Mouse (Mus musculus): ENCODE data around the gene Zp2. TPM values are rescaled to one million over a fixed set of nuclear protein-coding genes. Genes with fewer than 3 reads are reported as not detected.

Gene Zp2
- total and polyA plus RNA-seq, 3 experiments = 0.04 TPM; not detected in 2

GRCm38 (mm10) chr7:120142743-120143142, 2.3 kb downstream of the Zp2 start:
- Histone ChIP-seq H3K9ac (ENCODE audit: insufficient read depth, low read depth) (no peak overlapping the region), H3K27me3 (replicated peaks) (no peaks in the 10 kb centered on the region), H3K36me3 (replicated peaks in 1 of 2; ENCODE audit: control insufficient read depth in 1 of 2, insufficient read depth in 1 of 2, low read length in 1 of 2) (no peaks in the 10 kb centered on the region), H3K27ac (ENCODE audit: insufficient read depth, low read depth) (no peak overlapping the region), H3K4me3 (replicated peaks in 1 of 3; ENCODE audit: low read depth in 2 of 3, low read length in 2 of 3, poor library complexity in 1 of 3) (no peak overlapping the region), H3K79me2 (replicated peaks; ENCODE audit: control insufficient read depth, extremely low read depth, insufficient read depth, poor library complexity, severe bottlenecking) (no peaks in the 10 kb centered on the region), H3K4me1 (ENCODE audit: control insufficient read depth in 1 of 2, insufficient read depth in 2 of 2) (peaks cover 0 to 8% of the 10 kb centered on the region in 2 experiments; a peak in 1 of 4 replicates), H3K4me2 (ENCODE audit: insufficient read depth, low read depth, poor library complexity, severe bottlenecking) (no peak overlapping the region), H3K9me3 (replicated peaks; ENCODE audit: low read length) (no peaks in the 10 kb centered on the region)
- dilution Hi-C loops (cut with MboI; ENCODE audit: extremely low pct_ligation_motif_present, extremely low pct_unique_long_range_greater_than_20kb, low sequenced_read_pairs) = no loop called here
- in situ Hi-C loops (cut with MboI; ENCODE audit: low pct_ligation_motif_present, low pct_unique_long_range_greater_than_20kb, low sequenced_read_pairs) = no loop called here
- TF ChIP-seq IRF4 (IDR thresholded peaks at IDR 0.05; ENCODE audit: low read depth, low read length) (no peak), MAX (IDR thresholded peaks at IDR 0.05; ENCODE audit: low read length) (no peak), EP300 (IDR thresholded peaks at IDR 0.05; ENCODE audit: low read length) (no peak), RCOR1 (conservative IDR thresholded peaks at IDR 0.05; ENCODE audit: low read depth, low read length) (no peak), ETS1 (conservative IDR thresholded peaks at IDR 0.05; ENCODE audit: low read depth, low read length) (no peak), GABPA (IDR thresholded peaks at IDR 0.05; ENCODE audit: insufficient replicate concordance, low read depth, low read length) (no peak), TCF12 (IDR thresholded peaks at IDR 0.05; ENCODE audit: low read depth, low read length) (no peak), ZKSCAN1 (IDR thresholded peaks at IDR 0.05; ENCODE audit: borderline replicate concordance, low read depth, low read length) (no peak)
- no peak for DNase-seq (ENCODE audit: extremely low read depth)

- no peak for DNase-seq (ENCODE audit: extremely low read depth)
- no peak overlapping the region for H3K4me3 ChIP-seq (replicated peaks in 1 of 3; ENCODE audit: low read depth in 2 of 3, low read length in 2 of 3, poor library complexity in 1 of 3)
- no peaks in the 10 kb centered on the region for H3K36me3 ChIP-seq (replicated peaks in 1 of 2; ENCODE audit: control insufficient read depth in 1 of 2, insufficient read depth in 1 of 2, low read length in 1 of 2)
- H3K27me3 ChIP-seq (replicated peaks) = peaks cover 2% of the 10 kb centered on the region
- H3K27ac ChIP-seq (ENCODE audit: insufficient read depth, low read depth) = no peak overlapping the region
- no peak for TF ChIP-seq MAX (IDR thresholded peaks at IDR 0.05; ENCODE audit: low read length)
- no peak for TF ChIP-seq ZC3H11A (IDR thresholded peaks at IDR 0.05; ENCODE audit: low read depth, low read length)
- TF ChIP-seq POLR2A (IDR thresholded peaks at IDR 0.05; ENCODE audit: low read depth, low read length) = no peak
- no peak for TF ChIP-seq ETS1 (conservative IDR thresholded peaks at IDR 0.05; ENCODE audit: low read depth, low read length)
- no peak for TF ChIP-seq JUND (conservative IDR thresholded peaks at IDR 0.05; ENCODE audit: low read depth, low read length)
- no peak for TF ChIP-seq POLR2AphosphoS2 (IDR thresholded peaks at IDR 0.05; ENCODE audit: low read depth, low read length)
- TF ChIP-seq HCFC1 (IDR thresholded peaks at IDR 0.05; ENCODE audit: low read depth, low read length) = no peak
- no peak for TF ChIP-seq EP300 (IDR thresholded peaks at IDR 0.05; ENCODE audit: low read length)
- no peak for TF ChIP-seq UBTF (IDR thresholded peaks at IDR 0.05; ENCODE audit: low read depth, low read length)
- TF ChIP-seq ZKSCAN1 (IDR thresholded peaks at IDR 0.05; ENCODE audit: borderline replicate concordance, low read depth, low read length) = no peak
- no peak for TF ChIP-seq MXI1 (IDR thresholded peaks at IDR 0.05; ENCODE audit: low read depth, low read length)
- no peak for TF ChIP-seq CTCF (conservative IDR thresholded peaks at IDR 0.05 in 1 of 2, IDR thresholded peaks at IDR 0.05 in 1 of 2; ENCODE audit: low read depth in 2 of 2, low read length in 2 of 2)
- no peak for TF ChIP-seq RAD21 (IDR thresholded peaks at IDR 0.05; ENCODE audit: low read depth, low read length)
- no peak for TF ChIP-seq SIN3A (IDR thresholded peaks at IDR 0.05; ENCODE audit: low read length)
- no peak for TF ChIP-seq RCOR1 (conservative IDR thresholded peaks at IDR 0.05; ENCODE audit: low read depth, low read length)
- no peak for TF ChIP-seq CHD1 (IDR thresholded peaks at IDR 0.05; ENCODE audit: low read depth, low read length)
- TF ChIP-seq NELFE (IDR thresholded peaks at IDR 0.05; ENCODE audit: low read depth, low read length) = no peak
- in situ Hi-C loops (cut with MboI; ENCODE audit: low pct_ligation_motif_present, low pct_unique_long_range_greater_than_20kb, low sequenced_read_pairs) (loop anchor here (10.0 kb wide), 1 partner anchor 196 kb away; the partner anchor contains the start of gene Abca15), dilution Hi-C loops (cut with MboI; ENCODE audit: extremely low pct_ligation_motif_present, extremely low pct_unique_long_range_greater_than_20kb, low sequenced_read_pairs) (no loop called here)
- H3K4me2 ChIP-seq (ENCODE audit: insufficient read depth, low read depth, poor library complexity, severe bottlenecking) = no peak overlapping the region
- no peaks in the 10 kb centered on the region for H3K79me2 ChIP-seq (replicated peaks; ENCODE audit: control insufficient read depth, extremely low read depth, insufficient read depth, poor library complexity, severe bottlenecking)
- peaks cover 0 to 14% of the 10 kb centered on the region in 2 experiments; a peak in 2 of 4 replicates for H3K4me1 ChIP-seq (ENCODE audit: control insufficient read depth in 1 of 2, insufficient read depth in 2 of 2)
- H3K9me3 ChIP-seq (replicated peaks; ENCODE audit: low read length) = no peaks in the 10 kb centered on the region
- H3K9ac ChIP-seq (ENCODE audit: insufficient read depth, low read depth) = no peak overlapping the region
These were observed 16.1 kb downstream of the Zp2 start for GRCm38 (mm10) chr7:120128951-120129350.

Data from CH12.LX (cell line).